In genomic region chr5:120566681-120567252, GRCm38 (mm10) we compare ENCODE assay signal across 8 mouse cellular contexts. TPM values are rescaled to one million over a fixed set of nuclear protein-coding genes. Genes with fewer than 3 reads are reported as not detected.
A peak's percentile ranks its signal among the peaks of the same experiment; 100 is the strongest.
DNase-seq lines count a peak whose midpoint lies in the region; ATAC-seq and TF ChIP-seq lines count a peak whose summit lies in the region.

No protein-coding gene starts in this region.

- no peak for DNase-seq in gastrocnemius, adult 2 months
- no peak for DNase-seq in gastrocnemius, postnatal 10 days
- DNase-seq in lung, postnatal 4 days = peak; percentile 25 to 30
- DNase-seq in frontal cortex, postnatal 10 days (ENCODE audit: low spot score in 2 of 2) = no peak
- DNase-seq in adrenal gland, adult 2 months = no peak

- peak; percentile 11; the same call in 1 of the 2 replicates for ATAC-seq in hindbrain, embryonic 12.5 days (ENCODE audit: low FRiP score)
- no peak for ATAC-seq in megakaryocyte, adult 5-6 weeks (ENCODE audit: poor library complexity, severe bottlenecking)

- H3K36me3 ChIP-seq in hindbrain, embryonic 12.5 days = no peaks in the 10 kb centered on the region

- H3K9me3 ChIP-seq in hindbrain, embryonic 12.5 days (replicated peaks) = no peaks in the 10 kb centered on the region

- TF ChIP-seq CTCF in gastrocnemius, adult 2 months (IDR thresholded peaks at IDR 0.05) = no peak
- no peak for TF ChIP-seq CTCF in cortical plate, adult 2 months (IDR thresholded peaks at IDR 0.05; ENCODE audit: extremely low read depth, insufficient read depth, low read length)

- peak overlapping the region; percentile 86 for H3K27ac ChIP-seq in gastrocnemius, adult 2 months
- H3K27ac ChIP-seq in cortical plate, adult 2 months (ENCODE audit: insufficient read depth, low read length) = peak overlapping the region; percentile 74
- peak overlapping the region; percentile 82 for H3K27ac ChIP-seq in hindbrain, embryonic 12.5 days

- intact Hi-C loops in gastrocnemius, adult 2 months (cut with DNase I) = no loop called here

- 50% methylated on average over 9 of the region's 9 CpGs for WGBS in hindbrain, embryonic 12.5 days

- no peaks in the 10 kb centered on the region for H3K27me3 ChIP-seq in hindbrain, embryonic 12.5 days

- H3K4me1 ChIP-seq in cortical plate, adult 2 months (ENCODE audit: control insufficient read depth, insufficient read depth, low read length) = peaks cover 21% of the 10 kb centered on the region
- H3K4me1 ChIP-seq in hindbrain, embryonic 12.5 days = peaks cover 79% of the 10 kb centered on the region

- H3K9ac ChIP-seq in hindbrain, embryonic 12.5 days = peak overlapping the region; percentile 25; the same call in 1 of the 2 replicates

- peak overlapping the region; percentile 27; the same call in 1 of the 2 replicates for H3K4me2 ChIP-seq in hindbrain, embryonic 12.5 days (replicated peaks)

- no peak for TF ChIP-seq POLR2A in cortical plate, adult 2 months (IDR thresholded peaks at IDR 0.05; ENCODE audit: extremely low read depth, insufficient read depth, low read length)

- H3K4me3 ChIP-seq in gastrocnemius, adult 2 months = peak overlapping the region; percentile 33; the same call in 1 of the 2 replicates
- H3K4me3 ChIP-seq in cortical plate, adult 2 months (ENCODE audit: insufficient read depth, low read length) = no peak overlapping the region
- H3K4me3 ChIP-seq in hindbrain, embryonic 12.5 days = no peak overlapping the region

RNA-seq across cellular contexts. Expression of gene Tpcn1, which starts 21.7 kb away (rescaled TPM):
- 10 to 100 TPM; 42.7 to 44.8 TPM for total RNA-seq in gastrocnemius, adult 2 months (2021)
- total RNA-seq in gastrocnemius, postnatal 10 days (2021) = 10 to 100 TPM; 67.1 to 71.2 TPM
- polyA plus RNA-seq in cortical plate, adult 2 months (2012; rRNA removed) = 37.9 and 40.0 TPM in 2 replicates
- polyA plus RNA-seq in hindbrain, embryonic 12.5 days (2016; fragmentation: Nextera tagmentation; extraction: Ambion mirVana) = 18.4 and 19.2 TPM in 2 replicates
- total RNA-seq in megakaryocyte, adult 5-6 weeks (2015) = 37.6 and 38.3 TPM in 2 replicates
- 15.8 and 18.2 TPM in 2 replicates for total RNA-seq in megakaryocyte, adult 5-6 weeks (2017)
- total RNA-seq in adrenal gland, adult 2 months (2021) = 10 to 100 TPM; 38.1 to 51.3 TPM
- 48.9 and 59.8 TPM in 2 replicates for polyA plus RNA-seq in adrenal gland, adult 2 months (2012; rRNA removed)

RNA-seq across cellular contexts. Expression of gene Iqcd, which starts 22.0 kb away (rescaled TPM):
- total RNA-seq in gastrocnemius, adult 2 months (2021) = not detected
- total RNA-seq in gastrocnemius, postnatal 10 days (2021) = under 1 TPM; 0.40 to 0.50 TPM
- 1.5 and 2.5 TPM in 2 replicates for polyA plus RNA-seq in cortical plate, adult 2 months (2012; rRNA removed)
- polyA plus RNA-seq in hindbrain, embryonic 12.5 days (2016; fragmentation: Nextera tagmentation; extraction: Ambion mirVana) = 1.9 and 2.5 TPM in 2 replicates
- total RNA-seq in megakaryocyte, adult 5-6 weeks (2015) = 0.18 and 0.98 TPM in 2 replicates
- total RNA-seq in megakaryocyte, adult 5-6 weeks (2017) = 0.11 and 0.45 TPM in 2 replicates
- under 1 TPM; 0.29 to 0.55 TPM for total RNA-seq in adrenal gland, adult 2 months (2021)
- polyA plus RNA-seq in adrenal gland, adult 2 months (2012; rRNA removed) = 0.29 and 0.49 TPM in 2 replicates

RNA-seq across cellular contexts. Expression of gene Rita1, which starts 45.6 kb away (rescaled TPM):
- 1 to 10 TPM; 4.9 to 6.6 TPM for total RNA-seq in gastrocnemius, adult 2 months (2021)
- total RNA-seq in gastrocnemius, postnatal 10 days (2021) = 1 to 10 TPM; 4.7 to 6.2 TPM
- polyA plus RNA-seq in cortical plate, adult 2 months (2012; rRNA removed) = 39.6 and 40.8 TPM in 2 replicates
- polyA plus RNA-seq in hindbrain, embryonic 12.5 days (2016; fragmentation: Nextera tagmentation; extraction: Ambion mirVana) = 16.8 and 19.2 TPM in 2 replicates
- 1.5 and 3.0 TPM in 2 replicates for total RNA-seq in megakaryocyte, adult 5-6 weeks (2015)
- 2.2 and 3.2 TPM in 2 replicates for total RNA-seq in megakaryocyte, adult 5-6 weeks (2017)
- 10 to 100 TPM; 11.6 to 22.7 TPM for total RNA-seq in adrenal gland, adult 2 months (2021)
- 32.5 and 33.5 TPM in 2 replicates for polyA plus RNA-seq in adrenal gland, adult 2 months (2012; rRNA removed)

RNA-seq across cellular contexts. Expression of gene Ddx54, which starts 45.8 kb away (rescaled TPM):
- 10 to 100 TPM; 16.9 to 17.7 TPM for total RNA-seq in gastrocnemius, adult 2 months (2021)
- total RNA-seq in gastrocnemius, postnatal 10 days (2021) = 10 to 100 TPM; 22.4 to 23.9 TPM
- 30.3 and 31.0 TPM in 2 replicates for polyA plus RNA-seq in cortical plate, adult 2 months (2012; rRNA removed)
- polyA plus RNA-seq in hindbrain, embryonic 12.5 days (2016; fragmentation: Nextera tagmentation; extraction: Ambion mirVana) = 53.2 and 53.6 TPM in 2 replicates
- total RNA-seq in megakaryocyte, adult 5-6 weeks (2015) = 7.7 and 7.9 TPM in 2 replicates
- 21.3 and 22.6 TPM in 2 replicates for total RNA-seq in megakaryocyte, adult 5-6 weeks (2017)
- 10 to 100 TPM; 46.8 to 49.5 TPM for total RNA-seq in adrenal gland, adult 2 months (2021)
- 42.7 and 49.6 TPM in 2 replicates for polyA plus RNA-seq in adrenal gland, adult 2 months (2012; rRNA removed)

RNA-seq across cellular contexts. Expression of gene Slc8b1, which starts 55.8 kb away (rescaled TPM):
- 10 to 100 TPM in 1 of 2 experiments, 1 to 10 TPM in 1; 8.1 to 10.5 TPM for total RNA-seq in gastrocnemius, adult 2 months (2021)
- total RNA-seq in gastrocnemius, postnatal 10 days (2021) = 10 to 100 TPM; 15.1 to 20.0 TPM
- 6.3 and 6.6 TPM in 2 replicates for polyA plus RNA-seq in cortical plate, adult 2 months (2012; rRNA removed)
- 3.5 and 4.0 TPM in 2 replicates for polyA plus RNA-seq in hindbrain, embryonic 12.5 days (2016; fragmentation: Nextera tagmentation; extraction: Ambion mirVana)
- total RNA-seq in megakaryocyte, adult 5-6 weeks (2015) = 31.7 and 36.8 TPM in 2 replicates
- 44.1 and 60.5 TPM in 2 replicates for total RNA-seq in megakaryocyte, adult 5-6 weeks (2017)
- 10 to 100 TPM; 25.5 to 46.3 TPM for total RNA-seq in adrenal gland, adult 2 months (2021)
- 40.1 and 49.3 TPM in 2 replicates for polyA plus RNA-seq in adrenal gland, adult 2 months (2012; rRNA removed)

Comparison
In these comparisons a context has a peak if more than half of its experiments do, and no peak if none do; other contexts are left out.
1. DNase-seq: peak in lung, postnatal 4 days (2 of 2); none in gastrocnemius, adult 2 months (single experiment), gastrocnemius, postnatal 10 days (single experiment), frontal cortex, postnatal 10 days (0 of 2) and adrenal gland, adult 2 months (single experiment).
2. Peak in every context shown above with its lines, with median percentiles within 50 percentile points of each other: H3K27ac ChIP-seq.